Comparison of ENCODE assay signal across 8 mouse cellular contexts in genomic region chr6:124711824-124712782, GRCm38 (mm10). TPM values are rescaled to one million over a fixed set of nuclear protein-coding genes. Genes with fewer than 3 reads are reported as not detected.
DNase-seq lines count a peak whose midpoint lies in the region; ATAC-seq lines count a peak whose summit lies in the region.

Gene Emg1 (minus strand): TSS chr6:124712178.
Gene Phb2 (plus strand): TSS chr6:124712336.

- peak; percentile 99 for DNase-seq in WW6 (ENCODE audit: low read depth, low spot score)
- peak; percentile 95 to 97 for DNase-seq in cerebellum, postnatal 4 days (ENCODE audit: low spot score in 2 of 2)
- peak; percentile 98 for DNase-seq in gastrocnemius, adult 18-20 months (ENCODE audit: low spot score)
- peak; percentile 98 to 99 for DNase-seq in left cerebral cortex, adult 18-20 months (ENCODE audit: low spot score in 2 of 2)
- DNase-seq in right cerebral cortex, adult 18-20 months: peak; percentile 98
- peak; percentile 94 for DNase-seq in urinary bladder, postnatal 10 days (ENCODE audit: low spot score)

- WGBS in hindbrain, embryonic 16.5 days: under 1% methylated on average over 53 of the region's 76 CpGs
- under 1% methylated on average over 76 of the region's 76 CpGs for WGBS in macrophage (ENCODE audit: missing documents)

- peak within 1 kb of the TSS; percentile 87 for H3K27ac ChIP-seq in hindbrain, embryonic 16.5 days (ENCODE audit: low read depth, low read length)
- peak within 1 kb of the TSS; percentile 77 for H3K27ac ChIP-seq in macrophage

- H3K79me2 ChIP-seq in macrophage (ENCODE audit: inconsistent target): peaks cover 73% of the 10 kb centered on the region

- no peaks in the 10 kb centered on the region for H3K9me3 ChIP-seq in hindbrain, embryonic 16.5 days (ENCODE audit: control insufficient read depth, low read length)

- peak within 1 kb of the TSS; percentile 92 for H3K4me3 ChIP-seq in hindbrain, embryonic 16.5 days (ENCODE audit: low read length)
- peak within 1 kb of the TSS; percentile 100 for H3K4me3 ChIP-seq in macrophage (ENCODE audit: inconsistent target)

- peaks cover 30% of the 10 kb centered on the region for H3K4me1 ChIP-seq in hindbrain, embryonic 16.5 days (ENCODE audit: control insufficient read depth, insufficient read depth, low read depth, low read length)

- H3K36me3 ChIP-seq in hindbrain, embryonic 16.5 days (ENCODE audit: control insufficient read depth, insufficient read depth, low read length): peaks cover 19% of the 10 kb centered on the region
- H3K36me3 ChIP-seq in macrophage (ENCODE audit: inconsistent target): peaks cover 30% of the 10 kb centered on the region

- peak; percentile 97 for ATAC-seq in hindbrain, embryonic 16.5 days

- peak within 1 kb of the TSS; percentile 93 for H3K9ac ChIP-seq in hindbrain, embryonic 16.5 days (ENCODE audit: low read depth, low read length)

- peak within 1 kb of the TSS; percentile 95 for H3K4me2 ChIP-seq in hindbrain, embryonic 16.5 days (ENCODE audit: low read length)

- no peaks in the 10 kb centered on the region for H3K27me3 ChIP-seq in hindbrain, embryonic 16.5 days (replicated peaks; ENCODE audit: control insufficient read depth, insufficient read depth, low read length)

RNA-seq across cellular contexts. Expression of gene Emg1, which starts in this region (rescaled TPM):
- 10 to 100 TPM; 58.4 to 60.4 TPM for total RNA-seq in gastrocnemius, adult 18-20 months (2021)
- 104 and 108 TPM in 2 replicates for polyA plus RNA-seq in hindbrain, embryonic 16.5 days (2015; fragmentation: Nextera tagmentation; extraction: Ambion mirVana)
- total RNA-seq in left cerebral cortex, adult 18-20 months (2021): 10 to 100 TPM; 45.7 to 49.1 TPM
- 10 to 100 TPM; 11.1 to 60.8 (median 35.7) TPM for total RNA-seq in macrophage (2018; cell fraction: chromatin; rRNA removed)
- total RNA-seq in macrophage (2018; cell fraction: cytosol; rRNA removed): 10 to 100 TPM; 30.5 to 51.4 (median 41.6) TPM
- 10 to 100 TPM; 15.4 to 73.7 (median 34.2) TPM for total RNA-seq in macrophage (2018; cell fraction: nucleus; rRNA removed)
- polyA plus RNA-seq in macrophage (2018): 27.4 to 82.6 TPM (median 54.2 TPM) in 3 replicates

RNA-seq across cellular contexts. Expression of gene Phb2, which starts in this region (rescaled TPM):
- 100 to 1,000 TPM; 134 to 155 TPM for total RNA-seq in gastrocnemius, adult 18-20 months (2021)
- polyA plus RNA-seq in hindbrain, embryonic 16.5 days (2015; fragmentation: Nextera tagmentation; extraction: Ambion mirVana): 249 and 250 TPM in 2 replicates
- total RNA-seq in left cerebral cortex, adult 18-20 months (2021): 100 to 1,000 TPM; 115 to 117 TPM
- 100 to 1,000 TPM in 1 of 26 experiments, 10 to 100 TPM in 25; 11.3 to 119 (median 57.5) TPM for total RNA-seq in macrophage (2018; cell fraction: chromatin; rRNA removed)
- 100 to 1,000 TPM in 18 of 26 experiments, 10 to 100 TPM in 8; 83.7 to 131 (median 112) TPM for total RNA-seq in macrophage (2018; cell fraction: cytosol; rRNA removed)
- total RNA-seq in macrophage (2018; cell fraction: nucleus; rRNA removed): 100 to 1,000 TPM in 1 of 26 experiments, 10 to 100 TPM in 25; 24.0 to 112 (median 50.6) TPM
- 84.2 to 177 TPM (median 93.5 TPM) in 3 replicates for polyA plus RNA-seq in macrophage (2018)

Comparison
In these comparisons a context has a peak if more than half of its experiments do, and no peak if none do; other contexts are left out.
1. Peak in every context shown above with its lines: DNase-seq, ATAC-seq, H3K4me3 ChIP-seq and H3K27ac ChIP-seq.